Comparison of ENCODE assay signal across 9 mouse cellular contexts in genomic region chr11:97428726-97429077, GRCm38 (mm10). TPM values are rescaled to one million over a fixed set of nuclear protein-coding genes. Genes with fewer than 3 reads are reported as not detected.
DNase-seq lines count a peak whose midpoint lies in the region; ATAC-seq and TF ChIP-seq lines count a peak whose summit lies in the region.
"Had no signal": no experiment of that assay in that cellular context is flagged by ENCODE, and none has a peak within 500 bp of the region (broad histone marks: within the 10 kb centered on the region; RNA-seq: fewer than 3 reads in every experiment).

No protein-coding gene starts in this region.

- H3K9me3 ChIP-seq in heart, postnatal 0 days (replicated peaks; ENCODE audit: control insufficient read depth, low read length), result no peaks in the 10 kb centered on the region
- no peaks in the 10 kb centered on the region for H3K9me3 ChIP-seq in hindbrain, embryonic 15.5 days
- H3K9me3 ChIP-seq in midbrain, embryonic 15.5 days, result no peaks in the 10 kb centered on the region

- peak; percentile 1 for ATAC-seq in heart, postnatal 0 days (ENCODE audit: insufficient read depth, low read depth)
- peak; percentile 39; the same call in 1 of the 2 replicates for ATAC-seq in hindbrain, embryonic 15.5 days (ENCODE audit: low FRiP score, low read depth)
- no peak; the same call in 1 of the 2 replicates for ATAC-seq in midbrain, embryonic 15.5 days (replicated peaks)
- ATAC-seq in megakaryocyte-erythroid progenitor cell, adult 5-6 weeks (replicated peaks; ENCODE audit: low FRiP score, low TSS enrichment, poor library complexity, severe bottlenecking), result no peak

- 0 out of 2 replicates have a peak overlapping the region, but pooled peaks have one; percentile 18 for H3K9ac ChIP-seq in heart, postnatal 0 days (replicated peaks; ENCODE audit: low read depth, low read length)
- H3K9ac ChIP-seq in hindbrain, embryonic 15.5 days, result peak overlapping the region; percentile 44
- H3K9ac ChIP-seq in midbrain, embryonic 15.5 days, result peak overlapping the region; percentile 24

- peak overlapping the region; percentile 66 for H3K4me2 ChIP-seq in heart, postnatal 0 days (ENCODE audit: low read depth, low read length)
- H3K4me2 ChIP-seq in hindbrain, embryonic 15.5 days, result peak overlapping the region; percentile 65
- peak overlapping the region; percentile 64 for H3K4me2 ChIP-seq in midbrain, embryonic 15.5 days

- intact Hi-C loops in heart, postnatal 10 days (cut with DNase I), result no loop called here

- no peaks in the 10 kb centered on the region for H3K36me3 ChIP-seq in heart, postnatal 0 days (replicated peaks; ENCODE audit: control insufficient read depth, insufficient read depth, low read length)
- H3K36me3 ChIP-seq in hindbrain, embryonic 15.5 days, result no peaks in the 10 kb centered on the region
- no peaks in the 10 kb centered on the region for H3K36me3 ChIP-seq in midbrain, embryonic 15.5 days (replicated peaks)

- 21% methylated on average over 4 of the region's 4 CpGs for WGBS in heart, postnatal 0 days
- WGBS in hindbrain, embryonic 15.5 days, result 52% methylated on average over 4 of the region's 4 CpGs
- 52% methylated on average over 4 of the region's 4 CpGs for WGBS in midbrain, embryonic 15.5 days

- peaks cover 33% of the 10 kb centered on the region for H3K4me1 ChIP-seq in heart, postnatal 0 days (ENCODE audit: control insufficient read depth, insufficient read depth)
- H3K4me1 ChIP-seq in cortical plate, adult 2 months (ENCODE audit: control insufficient read depth, insufficient read depth, low read length), result peaks cover 4% of the 10 kb centered on the region
- peaks cover 18% of the 10 kb centered on the region for H3K4me1 ChIP-seq in hindbrain, embryonic 15.5 days (replicated peaks)
- peaks cover 12% of the 10 kb centered on the region for H3K4me1 ChIP-seq in midbrain, embryonic 15.5 days

- no peak for TF ChIP-seq POLR2A in cortical plate, adult 2 months (IDR thresholded peaks at IDR 0.05; ENCODE audit: extremely low read depth, insufficient read depth, low read length)

- no peak for TF ChIP-seq CTCF in heart, postnatal 0 days (IDR thresholded peaks at IDR 0.05; ENCODE audit: low read depth)
- TF ChIP-seq CTCF in cortical plate, adult 2 months (IDR thresholded peaks at IDR 0.05; ENCODE audit: extremely low read depth, insufficient read depth, low read length), result no peak

- peak overlapping the region; percentile 94 for H3K27ac ChIP-seq in heart, postnatal 0 days (ENCODE audit: low read depth)
- H3K27ac ChIP-seq in cortical plate, adult 2 months (ENCODE audit: insufficient read depth, low read length), result no peak overlapping the region
- H3K27ac ChIP-seq in hindbrain, embryonic 15.5 days (replicated peaks), result peak overlapping the region; percentile 55; the same call in 1 of the 2 replicates
- H3K27ac ChIP-seq in midbrain, embryonic 15.5 days, result peak overlapping the region; percentile 18; the same call in 1 of the 2 replicates

- no peak for TF ChIP-seq EP300 in heart, postnatal 0 days (IDR thresholded peaks at IDR 0.05; ENCODE audit: low read depth)

- peak overlapping the region; percentile 40 for H3K4me3 ChIP-seq in heart, postnatal 0 days (ENCODE audit: low read depth, low read length)
- peak overlapping the region; percentile 4; the same call in 1 of the 2 replicates for H3K4me3 ChIP-seq in cortical plate, adult 2 months (ENCODE audit: insufficient read depth, low read length)
- peak overlapping the region; percentile 37 for H3K4me3 ChIP-seq in hindbrain, embryonic 15.5 days
- H3K4me3 ChIP-seq in midbrain, embryonic 15.5 days, result peak overlapping the region; percentile 39

- no peaks in the 10 kb centered on the region for H3K27me3 ChIP-seq in heart, postnatal 0 days (ENCODE audit: control insufficient read depth, insufficient read depth, low read length)
- no peaks in the 10 kb centered on the region for H3K27me3 ChIP-seq in hindbrain, embryonic 15.5 days
- H3K27me3 ChIP-seq in midbrain, embryonic 15.5 days (replicated peaks), result no peaks in the 10 kb centered on the region
- H3K27me3 ChIP-seq: Patski had no signal

- no peak for DNase-seq in heart, postnatal 0 days (ENCODE audit: low spot score)
- no peak for DNase-seq in heart, postnatal 10 days
- DNase-seq in yolk sac, embryonic 10.5 days (ENCODE audit: low spot score), result no peak
- DNase-seq in adrenal gland, postnatal 14 days, result no peak

RNA-seq across cellular contexts. Expression of gene Arhgap23, which starts 13.4 kb away (rescaled TPM):
- 44.0 and 53.5 TPM in 2 replicates for total RNA-seq in heart, postnatal 0 days (2014; rRNA removed; ENCODE audit: low replicate concordance)
- polyA plus RNA-seq in heart, postnatal 0 days (2015; fragmentation: Nextera tagmentation; extraction: Ambion mirVana), result 3.7 and 3.8 TPM in 2 replicates
- 10 to 100 TPM; 34.4 to 34.7 TPM for total RNA-seq in heart, postnatal 10 days (2021)
- 70.2 and 71.5 TPM in 2 replicates for polyA plus RNA-seq in cortical plate, adult 2 months (2012; rRNA removed)
- 9.9 and 10.1 TPM in 2 replicates for polyA plus RNA-seq in hindbrain, embryonic 15.5 days (2015; fragmentation: Nextera tagmentation; extraction: Ambion mirVana)
- polyA plus RNA-seq in midbrain, embryonic 15.5 days (2015; fragmentation: Nextera tagmentation; extraction: Ambion mirVana), result 10.9 and 11.0 TPM in 2 replicates
- total RNA-seq in megakaryocyte-erythroid progenitor cell, adult 5-6 weeks (2014; fragmentation: Nextera tagmentation), result 18.4 and 22.3 TPM in 2 replicates
- total RNA-seq in megakaryocyte-erythroid progenitor cell, adult 5-6 weeks (2017), result 3.9 and 14.5 TPM in 2 replicates
- 31.4 and 32.8 TPM in 2 replicates for total RNA-seq in adrenal gland, postnatal 14 days (2021)

Comparison
In these comparisons a context has a peak if more than half of its experiments do, and no peak if none do; other contexts are left out.
1. ATAC-seq: peak in heart, postnatal 0 days (single experiment) and hindbrain, embryonic 15.5 days (single experiment); none in midbrain, embryonic 15.5 days (single experiment) and megakaryocyte-erythroid progenitor cell, adult 5-6 weeks (single experiment).
2. Peak in every context shown above with its lines, with median percentiles within 50 percentile points of each other: H3K4me2 ChIP-seq, H3K4me3 ChIP-seq and H3K9ac ChIP-seq.